Comparison of ENCODE assay signal across 11 mouse cellular contexts in genomic region chr15:81561996-81562395, GRCm38 (mm10).
"Had no signal": no experiment of that assay in that cellular context is flagged by ENCODE, and none has a peak within 500 bp of the region (broad histone marks: within the 10 kb centered on the region; RNA-seq: fewer than 3 reads in every experiment).

No protein-coding gene starts in this region.

- DNase-seq: layer of hippocampus, adult 9-11 months; liver, embryonic 13.5 days; lung, embryonic 14.5 days had no signal

- H3K9me3 ChIP-seq: liver, embryonic 13.5 days; midbrain, embryonic 12.5 days had no signal

- H3K4me2 ChIP-seq: liver, embryonic 13.5 days; lung, embryonic 14.5 days; midbrain, embryonic 12.5 days had no signal

- H3K36me3 ChIP-seq: liver, embryonic 13.5 days; midbrain, embryonic 12.5 days had no signal

- ATAC-seq: lung, postnatal 0 days; midbrain, embryonic 16.5 days had no signal

- H3K27ac ChIP-seq: layer of hippocampus, adult 2 months; left cerebral cortex, adult 2 months; liver, embryonic 13.5 days; macrophage; stomach, postnatal 0 days had no signal

- H3K9ac ChIP-seq: liver, embryonic 13.5 days; lung, embryonic 14.5 days had no signal

- H3K4me3 ChIP-seq: layer of hippocampus, adult 2 months; left cerebral cortex, adult 2 months; liver, embryonic 13.5 days; midbrain, embryonic 12.5 days; myocyte had no signal

- H3K27me3 ChIP-seq: liver, embryonic 13.5 days; midbrain, embryonic 12.5 days had no signal

- H3K4me1 ChIP-seq: liver, embryonic 13.5 days; midbrain, embryonic 12.5 days had no signal
